Mouse (Mus musculus) intestine, embryonic 16.5 days (tissue): ENCODE data around the gene Scd3. TPM values are rescaled to one million over a fixed set of nuclear protein-coding genes. Genes with fewer than 3 reads are reported as not detected.

ENCODE experiments used
- ATAC-seq: fragments of 200-750 bp; cut with Nextera tagmentation; 2 replicates; pipeline ENCODE4 v1.8.0; 2017; ENCODE audit warnings: moderate TSS enrichment, moderate library complexity
- H3K27ac ChIP-seq: fragments of 300-500 bp; sonication (generic); 2 replicates; pipeline ENCODE4 v1.5.1; 2014; ENCODE audit warnings: mild to moderate bottlenecking, low read length
- H3K27me3 ChIP-seq: fragments of 300-500 bp; sonication (generic); replicated peaks from 2 replicates; pipeline ENCODE4 v1.6.1; 2014; ENCODE audit warnings: low read length, control low read depth, mixed read lengths; ENCODE audit not compliant: control insufficient read depth, insufficient read depth
- H3K36me3 ChIP-seq: fragments of 300-500 bp; sonication (generic); 2 replicates; pipeline ENCODE4 v1.6.1; 2014; ENCODE audit warnings: low read length, control low read depth; ENCODE audit not compliant: control insufficient read depth, insufficient read depth
- H3K4me1 ChIP-seq: fragments of 300-500 bp; sonication (generic); 2 replicates; pipeline ENCODE4 v1.6.1; 2014; ENCODE audit warnings: low read length, control low read depth, mixed read lengths; ENCODE audit not compliant: control insufficient read depth, insufficient read depth
- H3K4me2 ChIP-seq: fragments of 300-500 bp; sonication (generic); 2 replicates; pipeline ENCODE4 v1.6.1; 2014; ENCODE audit warnings: low read depth, low read length, control low read depth
- H3K4me3 ChIP-seq: fragments of 300-500 bp; sonication (generic); 2 replicates; pipeline ENCODE4 v1.5.1; 2014; ENCODE audit warnings: mild to moderate bottlenecking, low read length
- H3K9ac ChIP-seq: fragments of 300-500 bp; sonication (generic); 2 replicates; pipeline ENCODE4 v1.6.1; 2014; ENCODE audit warnings: low read depth, low read length
- H3K9me3 ChIP-seq: fragments of 300-500 bp; sonication (generic); 2 replicates; pipeline ENCODE4 v1.6.1; 2016; ENCODE audit warnings: low read length, control low read depth; ENCODE audit not compliant: control insufficient read depth
- WGBS: fragments of 180-500 bp; shearing (Covaris S2); extraction: QIAGEN DNeasy Blood & Tissue Kit; methylation state at CpG from one replicate; pipeline ENCODE4 v1.1.7; 2014; 5-methylcytosine and 5-hydroxymethylcytosine counted together
- polyA plus RNA-seq: library from polyadenylated mRNA; unstranded; fragments of >200 nt; fragmentation: Nextera tagmentation; extraction: Ambion mirVana; gene quantifications from 2 replicates; pipeline ENCODE4 v1.2.1, GENCODE M21; 2015

Scd3 gene
- polyA plus RNA-seq, 1 experiment from 2014 or later, result 0.12 TPM

DNA sequence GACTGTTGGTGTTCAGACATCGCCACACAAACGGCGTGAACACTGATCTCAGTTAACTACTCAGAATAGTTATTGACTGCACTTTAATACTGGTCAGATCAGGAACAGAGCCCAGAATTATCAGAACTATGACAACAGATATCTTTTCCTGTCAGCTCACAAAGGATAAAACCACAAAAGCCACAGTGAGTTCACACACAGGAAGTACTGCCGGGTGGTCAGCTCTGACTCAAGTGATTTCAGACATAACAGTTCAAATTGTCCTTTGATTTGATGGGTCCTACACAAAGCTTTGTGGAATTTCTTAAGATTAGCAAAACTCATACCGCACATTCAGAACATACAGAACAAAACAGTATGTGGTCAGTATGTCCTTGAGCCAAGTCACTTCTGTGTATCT, 22.7 kb downstream of the Scd3 start:
- no peaks in the 10 kb centered on the region for H3K27me3 ChIP-seq
- WGBS, result 83% methylated on average over 5 of the region's 5 CpGs
- H3K36me3 ChIP-seq, result no peaks in the 10 kb centered on the region
- H3K9me3 ChIP-seq, result no peaks in the 10 kb centered on the region
- H3K4me1 ChIP-seq, result no peaks in the 10 kb centered on the region
- no peak overlapping the region for H3K9ac ChIP-seq
- no peak for ATAC-seq
- H3K4me3 ChIP-seq, result no peak overlapping the region
- no peak overlapping the region for H3K4me2 ChIP-seq
- H3K27ac ChIP-seq, result no peak overlapping the region

DNA sequence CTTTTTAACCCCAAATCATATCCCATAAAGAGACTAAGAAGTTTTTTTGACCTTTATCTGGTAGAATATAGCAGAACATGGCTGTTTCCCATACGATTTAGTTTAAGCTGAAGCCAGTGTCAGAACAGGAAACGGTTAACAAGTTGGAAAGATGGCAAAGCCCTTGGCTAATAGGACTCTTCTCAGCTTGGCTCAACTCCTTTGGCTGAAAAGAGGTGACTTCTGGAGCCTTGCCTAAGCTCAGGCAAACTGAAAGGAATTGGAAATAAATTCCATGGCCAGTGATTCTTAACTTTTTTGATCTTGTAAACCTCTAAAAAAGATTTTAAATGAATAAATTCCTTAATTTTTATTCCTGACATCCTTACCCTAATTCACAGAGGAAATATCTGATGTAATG, 26.7 kb downstream of the Scd3 start:
- H3K9me3 ChIP-seq, result no peaks in the 10 kb centered on the region
- H3K4me2 ChIP-seq, result no peak overlapping the region
- ATAC-seq, result no peak
- no peak overlapping the region for H3K4me3 ChIP-seq
- H3K27ac ChIP-seq, result no peak overlapping the region
- no peaks in the 10 kb centered on the region for H3K36me3 ChIP-seq
- H3K27me3 ChIP-seq, result no peaks in the 10 kb centered on the region
- no peak overlapping the region for H3K9ac ChIP-seq
- no peaks in the 10 kb centered on the region for H3K4me1 ChIP-seq
- 75% methylated on average over 2 of the region's 2 CpGs for WGBS

DNA sequence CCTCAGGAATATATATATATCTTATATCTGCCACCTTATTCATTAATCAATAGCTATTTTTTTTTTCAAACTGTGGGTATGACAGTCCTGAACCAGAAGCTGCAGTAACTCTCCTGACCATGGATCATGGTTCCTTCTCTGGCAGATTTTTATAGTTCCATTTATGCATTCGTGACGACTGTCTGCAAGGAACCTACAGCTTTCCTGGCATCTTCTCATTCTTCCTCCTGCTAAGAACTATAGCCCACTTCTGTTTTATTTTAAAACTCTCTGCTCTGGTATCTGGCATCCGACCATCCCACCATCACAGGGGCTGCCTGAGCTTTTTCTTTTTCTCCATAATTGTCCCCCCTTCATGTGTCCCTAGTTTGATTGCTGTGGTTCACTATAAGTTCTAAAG, 27.1 kb downstream of the Scd3 start:
- no peak overlapping the region for H3K27ac ChIP-seq
- no peak overlapping the region for H3K9ac ChIP-seq
- H3K27me3 ChIP-seq, result no peaks in the 10 kb centered on the region
- no peaks in the 10 kb centered on the region for H3K9me3 ChIP-seq
- H3K4me2 ChIP-seq, result no peak overlapping the region
- no peaks in the 10 kb centered on the region for H3K4me1 ChIP-seq
- no peak overlapping the region for H3K4me3 ChIP-seq
- WGBS, result 72% methylated on average over 3 of the region's 3 CpGs
- H3K36me3 ChIP-seq, result no peaks in the 10 kb centered on the region
- ATAC-seq, result no peak

GRCm38 (mm10) chr19:44231608-44232151, 28.6 kb downstream of the Scd3 start:
- no peak for ATAC-seq
- Histone ChIP-seq H3K36me3 (no peaks in the 10 kb centered on the region), H3K9me3 (no peaks in the 10 kb centered on the region), H3K4me2 (no peak overlapping the region), H3K27me3 (no peaks in the 10 kb centered on the region), H3K27ac (no peak overlapping the region), H3K9ac (no peak overlapping the region), H3K4me3 (no peak overlapping the region), H3K4me1 (no peaks in the 10 kb centered on the region)
- WGBS, result 84% methylated on average over 4 of the region's 4 CpGs

DNA sequence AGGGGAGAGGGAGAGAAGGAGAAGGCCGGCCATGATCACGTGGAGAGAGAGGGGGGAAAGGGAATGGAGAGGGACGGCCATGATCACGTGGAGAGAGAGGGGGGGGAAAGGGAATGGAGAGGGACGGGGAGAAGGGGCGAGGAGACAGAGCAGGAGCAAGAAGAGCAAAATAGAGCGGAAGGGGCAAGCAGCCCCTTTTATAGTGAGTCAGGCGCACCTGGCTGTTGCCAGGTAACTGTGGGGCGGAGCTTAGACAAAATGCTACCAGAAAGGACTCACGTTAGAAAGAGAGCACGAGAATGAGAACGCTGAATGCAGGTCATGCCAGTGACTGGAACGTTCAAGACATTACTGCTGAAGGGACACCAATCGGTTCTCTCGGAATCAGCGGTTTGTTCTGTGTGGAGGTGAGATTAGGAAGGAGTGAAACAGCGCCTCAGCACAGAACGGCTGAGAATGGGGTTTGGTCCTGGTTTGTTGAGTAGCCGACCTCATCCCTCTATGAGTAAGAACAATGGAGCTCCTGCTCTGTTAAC, 34.5 kb downstream of the Scd3 start:
- ATAC-seq, result no peak
- Histone ChIP-seq H3K36me3 (no peaks in the 10 kb centered on the region), H3K27me3 (no peaks in the 10 kb centered on the region), H3K4me3 (peak overlapping the region; percentile 32), H3K4me1 (no peaks in the 10 kb centered on the region), H3K9me3 (no peaks in the 10 kb centered on the region), H3K4me2 (peak overlapping the region; percentile 54), H3K9ac (no peak overlapping the region; the same call in 1 of the 2 replicates), H3K27ac (no peak overlapping the region)
- 11% methylated on average over 19 of the region's 19 CpGs for WGBS

GRCm38 (mm10) chr19:44238906-44239305, 35.8 kb downstream of the Scd3 start:
- no peak overlapping the region for H3K27ac ChIP-seq
- H3K4me2 ChIP-seq, result no peak overlapping the region
- H3K27me3 ChIP-seq, result no peaks in the 10 kb centered on the region
- H3K9ac ChIP-seq, result no peak overlapping the region
- H3K9me3 ChIP-seq, result no peaks in the 10 kb centered on the region
- no peaks in the 10 kb centered on the region for H3K36me3 ChIP-seq
- no peaks in the 10 kb centered on the region for H3K4me1 ChIP-seq
- 88% methylated on average over 2 of the region's 2 CpGs for WGBS
- H3K4me3 ChIP-seq, result no peak overlapping the region
- no peak for ATAC-seq

DNA sequence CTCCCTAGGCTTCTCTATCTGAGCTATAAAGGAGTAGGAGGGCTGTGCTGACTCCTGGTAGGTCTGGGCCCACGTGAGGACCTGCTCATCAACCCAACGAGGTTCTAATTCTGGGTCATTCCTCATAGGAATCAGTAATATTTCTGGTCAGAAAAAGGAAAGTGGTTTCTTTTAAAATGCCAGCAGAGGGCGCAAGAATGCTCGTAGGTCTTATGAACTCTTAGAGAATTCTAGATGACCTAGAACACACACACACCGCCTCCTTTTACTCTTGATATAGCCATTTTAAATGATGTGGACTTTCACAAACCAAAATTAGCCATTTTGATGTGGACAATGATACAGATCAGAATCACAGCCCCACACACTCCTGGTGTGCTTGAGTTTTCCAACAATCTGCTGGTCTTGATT, 42.7 kb downstream of the Scd3 start:
- ATAC-seq, result no peak
- H3K36me3 ChIP-seq, result no peaks in the 10 kb centered on the region
- 0 out of 2 replicates have a peak overlapping the region, but pooled peaks have one; percentile 55 for H3K4me3 ChIP-seq
- peaks cover 25% of the 10 kb centered on the region for H3K4me1 ChIP-seq
- no peaks in the 10 kb centered on the region for H3K9me3 ChIP-seq
- H3K4me2 ChIP-seq, result peak overlapping the region; percentile 78
- 4% methylated on average over 5 of the region's 5 CpGs for WGBS
- peak overlapping the region; percentile 97 for H3K27ac ChIP-seq
- peak overlapping the region; percentile 45; the same call in 1 of the 2 replicates for H3K9ac ChIP-seq
- no peaks in the 10 kb centered on the region for H3K27me3 ChIP-seq

DNA sequence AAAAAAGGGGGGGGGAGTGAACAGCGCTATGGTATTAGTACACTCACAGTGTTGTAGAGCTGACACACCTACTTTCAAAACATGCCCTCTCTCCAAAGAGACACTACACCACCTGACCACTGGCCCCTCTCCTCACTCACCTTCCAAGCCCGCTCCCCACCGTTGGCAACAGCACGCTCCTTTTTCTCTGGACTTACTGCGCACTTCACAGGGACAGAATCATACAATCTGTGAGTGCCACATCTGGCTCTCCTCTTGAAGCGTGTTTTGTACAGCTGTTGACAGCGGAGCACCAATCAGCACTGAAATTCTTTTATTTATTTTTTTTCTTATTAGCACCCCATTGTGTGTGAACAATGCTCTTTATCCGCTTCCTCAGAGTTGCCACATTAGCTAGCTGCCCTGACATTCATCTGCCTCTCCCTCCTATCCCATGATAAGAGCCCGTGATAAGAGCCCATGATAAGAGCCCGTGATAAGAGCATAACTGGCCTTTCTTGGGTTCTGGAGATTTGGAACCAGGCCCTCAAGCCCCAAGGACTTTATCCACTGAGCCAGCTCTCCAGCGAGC, 43.4 kb downstream of the Scd3 start:
- Histone ChIP-seq H3K27ac (peak overlapping the region; percentile 97), H3K4me1 (peaks cover 25% of the 10 kb centered on the region), H3K36me3 (no peaks in the 10 kb centered on the region), H3K4me2 (peak overlapping the region; percentile 78), H3K9ac (peak overlapping the region; percentile 45), H3K27me3 (no peaks in the 10 kb centered on the region), H3K9me3 (no peaks in the 10 kb centered on the region), H3K4me3 (peak overlapping the region; percentile 55; the same call in 1 of the 2 replicates)
- ATAC-seq, result no peak
- WGBS, result 45% methylated on average over 11 of the region's 11 CpGs

- Histone ChIP-seq H3K27me3 (no peaks in the 10 kb centered on the region), H3K27ac (peak overlapping the region; percentile 97), H3K9ac (peak overlapping the region; percentile 77), H3K4me1 (peaks cover 25% of the 10 kb centered on the region), H3K9me3 (no peaks in the 10 kb centered on the region), H3K36me3 (no peaks in the 10 kb centered on the region), H3K4me3 (peak overlapping the region; percentile 55), H3K4me2 (peak overlapping the region; percentile 78)
- WGBS, result 3% methylated on average over 25 of the region's 25 CpGs
- peak; percentile 32; the same call in 1 of the 2 replicates for ATAC-seq
These were observed 44.4 kb downstream of the Scd3 start for GRCm38 (mm10) chr19:44247281-44248080.
